Mouse (Mus musculus) cerebellum, adult 9-11 months (tissue): Measurements from ENCODE around the gene Bcas3.

Experiments
- DNase-seq: peaks from one replicate; pipeline ENCODE4 v3.0.0; 2022

Bcas3 gene

DNA sequence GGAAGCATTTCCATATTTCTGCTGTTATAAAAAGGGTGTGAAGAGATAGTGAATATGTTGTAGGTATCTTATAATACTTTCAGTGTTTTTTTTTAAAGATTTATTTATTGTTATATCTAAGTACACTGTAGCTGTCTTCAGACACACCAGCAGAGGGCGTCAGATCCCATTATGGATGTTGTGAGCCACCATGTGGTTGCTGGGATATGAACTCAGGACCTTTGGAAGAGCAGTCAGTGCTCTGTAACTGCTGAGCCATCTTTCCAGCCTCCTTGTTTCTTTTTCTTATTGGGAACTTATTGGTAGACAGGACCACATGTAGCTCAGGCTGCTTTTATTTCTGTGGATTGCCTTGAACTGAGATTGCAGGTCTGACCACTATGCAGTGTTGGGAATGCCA lies 27.1 kb downstream of the Bcas3 start:
- no peak for DNase-seq

- DNase-seq: peak; percentile 59
Measured at GRCm38 (mm10) chr11:85382055-85382454, 29.1 kb downstream of the Bcas3 start.

GRCm38 (mm10) chr11:85383975-85384821 lies 31.2 kb downstream of the Bcas3 start:
- no peak for DNase-seq

DNA sequence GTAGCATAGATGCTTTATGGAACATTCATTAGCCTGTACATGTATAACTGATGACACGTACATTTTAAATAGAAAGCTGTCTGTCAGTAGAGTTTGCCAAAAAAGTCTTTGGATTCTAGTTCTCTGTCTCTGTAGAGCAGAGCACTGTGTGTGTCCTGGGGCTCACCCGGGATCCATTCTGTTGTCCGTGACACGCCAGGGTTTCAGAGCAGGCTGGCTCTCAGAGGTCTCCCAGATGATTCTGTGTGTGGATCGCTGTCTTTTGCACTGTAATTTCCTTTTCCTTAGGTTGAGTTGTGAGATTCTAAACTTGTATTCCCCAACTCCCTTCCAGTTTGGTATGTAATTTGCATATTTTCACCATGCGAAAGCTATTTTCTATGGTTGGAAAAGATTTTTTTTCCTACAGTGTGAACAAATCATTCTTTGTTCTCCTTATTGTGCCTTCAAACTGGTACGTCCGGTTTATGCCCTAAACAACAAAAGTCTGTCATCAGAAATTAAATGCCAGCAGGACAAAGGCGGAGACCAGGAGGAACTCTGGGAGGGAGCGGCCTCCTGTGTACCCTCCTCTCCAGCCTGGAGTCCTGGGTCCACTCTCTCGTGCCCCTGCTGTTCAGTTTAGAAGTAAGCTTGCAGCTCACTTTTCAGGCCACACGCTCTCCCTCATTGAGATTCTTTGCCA lies 39.4 kb downstream of the Bcas3 start:
- no peak for DNase-seq

- DNase-seq: no peak
Measured at GRCm38 (mm10) chr11:85392864-85393220, 39.9 kb downstream of the Bcas3 start.

GRCm38 (mm10) chr11:85393990-85394389 lies 41.0 kb downstream of the Bcas3 start:
- DNase-seq: no peak

DNA sequence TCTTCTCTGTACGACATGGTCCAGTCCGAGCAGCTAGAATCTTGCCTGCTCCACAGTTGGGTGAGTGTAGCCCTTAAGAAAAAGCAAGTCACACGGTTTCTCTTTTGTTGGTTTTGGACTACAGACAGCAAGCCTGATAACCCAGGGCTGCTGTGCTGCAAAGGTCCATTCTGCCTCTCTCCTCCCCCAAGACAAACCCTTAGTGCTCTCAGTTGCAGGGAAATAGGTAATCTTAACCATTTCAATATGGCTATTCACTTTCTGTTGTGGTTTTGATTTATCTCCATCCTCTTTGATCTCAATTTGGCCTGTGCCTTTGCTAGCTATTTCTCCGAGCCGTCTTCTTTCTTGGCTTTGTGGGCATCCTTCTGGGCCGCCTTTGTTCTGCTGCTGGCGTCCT lies 42.4 kb downstream of the Bcas3 start:
- no peak for DNase-seq

- DNase-seq: peak; percentile 74
Measured at GRCm38 (mm10) chr11:85406531-85406930, 53.6 kb downstream of the Bcas3 start.

GRCm38 (mm10) chr11:85407700-85408099 lies 54.7 kb downstream of the Bcas3 start:
- DNase-seq: no peak

- DNase-seq: no peak
Measured at GRCm38 (mm10) chr11:85412319-85412718, 59.4 kb downstream of the Bcas3 start.

GRCm38 (mm10) chr11:85414476-85414875 lies 61.5 kb downstream of the Bcas3 start:
- peak; percentile 37 for DNase-seq

DNA sequence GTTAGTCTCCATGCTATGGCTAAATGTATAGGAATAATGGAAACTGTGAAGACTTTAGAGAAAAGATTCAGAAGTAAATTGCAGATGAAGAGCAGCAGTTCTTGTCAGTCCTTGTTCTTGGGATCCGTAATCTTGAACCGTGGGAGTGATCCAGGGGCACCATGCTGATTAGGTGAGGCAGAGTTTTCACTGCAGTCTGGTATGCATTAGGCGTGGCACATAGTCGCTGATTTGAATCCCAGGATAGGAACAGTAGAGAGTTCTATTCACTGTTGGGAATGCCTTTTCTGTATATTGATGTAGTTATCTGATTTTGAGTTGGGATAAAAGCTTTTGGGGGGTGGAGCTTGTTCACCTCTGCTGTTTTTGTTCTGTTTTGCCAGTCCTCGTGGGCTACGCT lies 74.4 kb downstream of the Bcas3 start:
- no peak for DNase-seq

DNA sequence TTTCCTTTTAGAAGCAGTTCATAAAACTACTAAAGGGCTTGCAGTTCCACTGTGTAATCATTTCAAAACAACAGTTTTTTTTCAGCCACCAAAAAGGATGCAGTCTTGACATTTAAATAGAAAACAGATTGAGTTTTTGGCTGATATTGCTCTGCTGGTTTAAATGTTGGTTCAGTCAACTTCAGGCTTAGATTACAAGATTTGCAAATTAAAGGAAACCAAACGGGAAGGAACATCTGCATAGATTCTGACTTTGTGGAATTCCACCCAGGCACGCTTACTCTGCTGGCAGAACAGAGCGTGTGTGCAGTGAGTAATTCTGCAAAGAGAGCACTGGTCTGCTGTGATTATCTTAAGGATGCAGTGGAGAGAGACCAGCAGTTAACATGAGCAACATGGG lies 75.3 kb downstream of the Bcas3 start:
- DNase-seq: no peak

- no peak for DNase-seq
Measured at GRCm38 (mm10) chr11:85430743-85431448, 77.9 kb downstream of the Bcas3 start.

DNA sequence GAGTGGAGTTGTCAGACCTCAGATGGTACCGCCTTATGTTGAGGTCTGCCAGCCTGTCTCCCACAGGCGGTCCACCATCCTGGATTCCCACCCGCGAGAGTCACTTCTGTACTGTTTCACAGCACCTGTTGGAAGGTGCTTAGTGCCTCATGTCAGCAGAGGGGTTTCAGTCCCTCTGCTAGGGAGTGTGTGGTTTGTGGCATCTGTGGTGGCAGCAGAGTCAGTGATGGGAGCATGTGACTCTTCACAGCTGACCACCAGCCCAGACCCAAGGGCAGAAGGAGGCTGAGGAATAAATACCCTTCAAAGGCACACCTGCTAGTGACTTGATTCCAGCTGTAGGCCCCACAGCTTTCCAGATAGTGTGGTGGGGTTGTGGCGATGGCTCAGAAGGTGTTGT lies 94.4 kb downstream of the Bcas3 start:
- no peak for DNase-seq

DNA sequence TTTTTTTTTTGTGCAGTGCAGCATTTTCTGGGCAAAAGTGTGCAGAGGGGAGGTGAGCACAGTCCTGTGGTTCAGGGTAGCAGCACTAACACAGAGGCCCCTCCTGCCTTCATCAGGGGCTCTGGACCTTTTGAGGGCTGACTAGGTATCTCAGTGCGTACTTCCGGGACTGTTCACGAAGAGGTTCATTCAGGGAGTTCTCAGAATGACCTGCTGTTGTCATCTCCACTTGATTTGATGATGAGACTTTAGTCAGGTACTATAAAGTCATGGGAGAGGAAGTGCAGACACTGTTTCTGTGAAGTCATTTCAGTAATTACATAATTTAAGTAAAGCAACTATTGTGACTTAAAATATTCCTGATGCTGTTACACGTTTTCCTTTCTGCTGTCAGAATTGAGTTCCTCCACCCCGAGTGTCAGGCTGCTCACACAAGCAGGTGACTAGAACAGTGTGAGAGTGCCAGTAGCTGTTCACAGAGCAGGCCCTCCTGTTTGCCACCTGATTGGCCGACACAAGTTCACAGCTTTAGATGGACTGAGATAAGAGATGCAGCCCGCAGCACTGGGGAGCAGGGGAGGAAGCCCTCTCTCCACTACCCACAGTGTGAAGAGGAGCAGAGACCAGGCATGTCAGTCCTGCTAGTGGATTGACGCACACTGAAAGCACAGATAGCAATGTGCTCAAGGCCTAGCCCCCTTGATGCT lies 100.8 kb downstream of the Bcas3 start:
- no peak for DNase-seq

DNA sequence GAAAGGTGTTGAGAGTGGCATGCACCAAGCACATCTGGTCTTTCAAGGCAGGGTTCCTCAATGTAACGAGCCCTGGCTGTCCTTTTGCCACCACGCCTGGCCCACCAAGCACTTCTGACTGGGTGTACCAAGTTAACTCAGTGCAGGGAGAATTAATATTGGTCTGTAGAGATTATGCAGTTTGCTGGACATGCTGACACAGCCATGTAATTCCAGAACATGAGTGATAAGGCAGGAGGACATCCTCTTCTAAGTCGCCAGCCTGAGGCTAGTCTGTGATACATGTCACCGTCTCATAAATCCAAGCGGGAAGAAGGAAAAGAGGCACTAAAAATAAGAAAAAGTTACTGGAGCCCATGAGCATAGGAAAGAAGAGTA lies 101.3 kb downstream of the Bcas3 start:
- DNase-seq: no peak

DNA sequence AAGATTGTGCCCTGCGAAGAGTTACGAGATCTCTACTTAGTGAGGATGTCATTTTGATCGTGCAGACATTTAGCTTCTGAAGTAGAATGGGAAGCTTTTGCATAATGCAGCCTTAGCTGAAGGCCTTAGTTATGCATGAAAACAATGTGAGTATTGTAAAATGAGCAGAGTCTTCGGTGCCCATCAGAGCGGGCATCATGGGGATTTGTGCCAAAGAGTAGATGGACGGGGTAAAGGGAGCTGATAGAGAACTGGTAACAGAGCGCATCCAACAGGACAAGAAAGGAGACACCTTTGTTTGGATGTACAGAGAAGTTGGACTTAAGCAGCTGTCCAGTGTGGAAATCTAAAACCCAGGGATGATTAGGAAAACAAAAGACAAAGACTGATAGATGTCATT lies 108.6 kb downstream of the Bcas3 start:
- peak; percentile 6 for DNase-seq

DNA sequence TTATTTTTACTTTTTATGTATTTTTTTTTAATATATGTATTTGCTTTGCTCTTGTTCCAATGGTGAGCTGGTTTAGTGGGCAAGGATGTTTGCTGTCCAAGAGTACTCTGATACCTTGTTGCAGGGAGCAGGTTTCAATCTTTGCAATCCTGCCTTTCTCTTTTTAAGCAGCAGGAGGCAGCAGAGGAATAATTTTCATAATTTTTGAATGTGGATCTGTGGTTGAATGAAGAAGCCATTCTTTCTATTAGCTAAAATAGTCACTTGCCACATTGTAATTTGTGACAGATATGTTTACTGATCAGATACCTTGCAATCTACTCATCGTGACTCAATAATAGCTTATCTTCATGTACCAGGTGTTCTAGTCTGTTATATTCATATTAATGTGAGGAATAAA lies 116.6 kb downstream of the Bcas3 start:
- peak; percentile 7 for DNase-seq

GRCm38 (mm10) chr11:85470508-85470907 lies 117.5 kb downstream of the Bcas3 start:
- DNase-seq: no peak

- DNase-seq: no peak
Measured at GRCm38 (mm10) chr11:85474326-85474725, 121.4 kb downstream of the Bcas3 start.

DNA sequence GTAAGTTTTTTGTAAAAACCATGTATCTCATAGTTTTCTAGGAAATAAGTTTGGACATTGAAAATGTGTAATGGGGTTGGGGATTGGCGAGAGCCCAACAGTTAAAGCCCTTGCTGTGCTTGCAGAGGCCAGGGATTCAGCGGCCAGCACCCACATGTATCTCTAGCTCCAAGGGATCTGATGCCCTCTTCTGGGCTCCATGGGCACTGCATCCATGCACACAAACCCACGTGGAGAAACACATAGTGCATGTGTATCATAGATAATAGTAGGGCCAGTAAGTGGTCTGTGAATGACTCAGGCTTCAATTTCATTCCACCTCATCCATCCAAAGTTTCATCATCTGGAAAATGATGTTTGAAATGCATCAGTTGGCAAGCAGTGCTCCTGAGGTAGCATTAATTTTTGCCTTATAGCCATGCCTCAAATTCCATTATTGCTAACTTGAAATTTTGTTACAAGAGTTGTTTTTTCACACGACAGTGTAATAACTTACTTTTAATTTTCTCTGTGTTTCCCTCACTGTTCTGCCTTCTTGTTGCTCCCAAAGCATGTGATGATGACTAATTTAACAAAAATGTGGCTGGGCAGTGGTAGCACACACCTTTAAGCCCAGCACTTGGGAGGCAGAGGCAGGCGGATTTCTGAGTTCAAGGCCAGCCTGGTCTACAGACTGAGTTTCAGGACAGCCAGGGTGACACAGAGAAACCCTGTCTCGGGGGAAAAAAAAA lies 129.9 kb downstream of the Bcas3 start:
- no peak for DNase-seq
